Mouse (Mus musculus) lung, adult 2 months (tissue): Measurements from ENCODE around the gene Bod1. TPM values are rescaled to one million over a fixed set of nuclear protein-coding genes. Genes with fewer than 3 reads are reported as not detected.

Source experiments
- DNase-seq: peaks from one replicate; pipeline ENCODE4 v3.0.0; 2022
- H3K4me1 ChIP-seq: fragments of 200-500 bp; 2 replicates; pipeline ENCODE4 v1.6.1; 2011; ENCODE audit warnings: low read length; ENCODE audit not compliant: control insufficient read depth, insufficient read depth
- H3K4me3 ChIP-seq: fragments of 200-500 bp; replicated peaks from 2 replicates; pipeline ENCODE3; 2011; ENCODE audit warnings: low read depth, mild to moderate bottlenecking, control low read depth, low read length; ENCODE audit errors: extremely low read depth
- CTCF ChIP-seq: fragments of 200-500 bp; IDR thresholded peaks from 2 replicates; pipeline ENCODE4 v1.5.1; 2011; ENCODE audit warnings: mild to moderate bottlenecking, low read length, control low read depth; ENCODE audit not compliant: insufficient read depth
- POLR2A ChIP-seq: fragments of 200-500 bp; IDR thresholded peaks from 2 replicates; pipeline ENCODE4 v1.6.1; 2011; ENCODE audit warnings: low read depth, mild to moderate bottlenecking, control low read depth, low read length, borderline replicate concordance; ENCODE audit errors: extremely low read depth
- WGBS: fragments of 180-500 bp; shearing (Covaris S2); methylation state at CpG from one replicate; pipeline ENCODE4 v1.1.7; 2018; 5-methylcytosine and 5-hydroxymethylcytosine counted together
- polyA plus RNA-seq: library from polyadenylated mRNA; depleted of rRNA; stranded (reverse); fragments of >200 nt; gene quantifications from 2 replicates; pipeline ENCODE4 v1.2.3, GENCODE M21; 2012

The Bod1 gene
- polyA plus RNA-seq, 1 experiment = 57.4 TPM

DNA sequence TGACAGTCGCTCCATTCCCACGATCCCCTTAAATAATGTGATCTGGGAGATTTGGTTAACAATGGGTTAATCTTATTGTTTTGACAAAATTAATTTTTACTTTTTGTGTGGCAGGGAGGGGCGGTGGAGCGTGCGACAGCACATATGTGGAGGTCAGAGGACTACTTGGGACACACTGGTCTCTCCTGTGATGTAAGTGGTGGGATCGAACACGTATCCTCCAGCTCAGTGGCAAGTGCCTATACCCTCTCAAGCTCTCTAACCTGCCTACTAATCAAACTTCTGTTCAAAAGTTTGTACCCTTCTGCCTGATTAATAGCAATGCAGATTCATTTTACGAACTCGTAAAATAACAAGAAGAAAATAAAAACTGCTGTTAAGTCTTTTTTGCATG, 482 bp upstream of the Bod1 start:
- no peak for TF ChIP-seq CTCF
- no peak for TF ChIP-seq POLR2A
- WGBS = 10% methylated on average over 9 of the region's 9 CpGs
- Histone ChIP-seq H3K4me1 (peaks cover 4% of the 10 kb centered on the region), H3K4me3 (peak overlapping the region; percentile 66)
- DNase-seq = no peak

DNA sequence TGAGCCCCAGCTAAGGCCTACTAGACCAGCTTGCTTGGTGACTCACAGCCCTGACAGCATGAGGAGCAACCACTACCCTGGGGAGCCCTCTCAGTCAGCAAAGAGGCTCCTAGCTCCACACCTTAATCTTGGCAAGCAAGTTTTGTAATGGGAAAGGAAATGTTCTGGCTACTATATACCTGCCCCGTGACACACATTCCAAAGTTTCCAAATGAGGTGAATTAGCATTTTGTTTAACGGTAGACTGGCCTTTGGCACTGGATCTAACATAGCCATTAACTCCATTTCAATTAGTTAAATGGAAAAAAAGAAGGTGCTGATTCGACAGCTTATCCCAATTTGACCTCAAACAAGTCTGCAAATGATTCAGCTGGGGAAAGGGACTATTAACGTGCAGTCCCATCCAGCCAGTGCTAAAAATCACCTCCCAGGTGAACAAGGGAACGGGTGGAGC, 1.2 kb downstream of the Bod1 start:
- no peak for TF ChIP-seq POLR2A
- no peak for TF ChIP-seq CTCF
- Histone ChIP-seq H3K4me1 (peaks cover 4% of the 10 kb centered on the region), H3K4me3 (no peak overlapping the region)
- 59% methylated on average over 5 of the region's 5 CpGs for WGBS
- no peak for DNase-seq

DNA sequence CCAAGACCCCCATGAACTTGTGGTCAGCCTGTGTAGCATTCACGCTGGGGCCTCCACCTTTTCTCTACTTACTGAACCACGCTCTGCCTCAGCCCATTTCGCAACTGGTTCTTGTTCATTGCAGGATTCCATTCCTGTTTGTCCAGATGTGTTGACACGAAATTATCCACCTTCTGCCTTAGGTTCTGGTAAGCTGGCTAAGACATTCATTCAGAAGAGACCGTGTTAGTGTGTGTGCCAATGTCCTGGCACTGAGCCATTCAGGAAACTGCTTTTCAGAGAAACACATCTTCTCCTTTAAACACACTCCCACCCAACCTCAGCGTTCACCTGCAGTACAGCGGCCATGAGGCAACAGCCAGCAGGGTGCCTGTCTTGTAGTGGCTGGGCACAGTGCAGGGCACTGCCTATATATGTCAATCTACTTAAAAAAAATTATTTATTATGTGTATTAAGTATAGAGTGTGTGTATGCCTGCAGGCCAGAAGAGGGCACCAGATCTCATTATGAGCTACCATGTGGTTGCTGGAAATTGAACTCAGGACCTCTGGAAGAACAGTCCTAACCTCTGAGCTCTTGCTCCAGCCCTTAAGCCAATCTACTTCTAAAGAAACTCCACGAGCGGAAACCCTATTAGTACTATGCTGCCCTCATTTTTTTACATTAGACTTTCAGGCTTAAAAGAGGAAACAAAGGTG, 2.4 kb downstream of the Bod1 start:
- 82% methylated on average over 9 of the region's 9 CpGs for WGBS
- DNase-seq = no peak
- H3K4me1 ChIP-seq = peaks cover 4% of the 10 kb centered on the region
- no peak overlapping the region for H3K4me3 ChIP-seq
- TF ChIP-seq CTCF (no peak), POLR2A (no peak)

DNA sequence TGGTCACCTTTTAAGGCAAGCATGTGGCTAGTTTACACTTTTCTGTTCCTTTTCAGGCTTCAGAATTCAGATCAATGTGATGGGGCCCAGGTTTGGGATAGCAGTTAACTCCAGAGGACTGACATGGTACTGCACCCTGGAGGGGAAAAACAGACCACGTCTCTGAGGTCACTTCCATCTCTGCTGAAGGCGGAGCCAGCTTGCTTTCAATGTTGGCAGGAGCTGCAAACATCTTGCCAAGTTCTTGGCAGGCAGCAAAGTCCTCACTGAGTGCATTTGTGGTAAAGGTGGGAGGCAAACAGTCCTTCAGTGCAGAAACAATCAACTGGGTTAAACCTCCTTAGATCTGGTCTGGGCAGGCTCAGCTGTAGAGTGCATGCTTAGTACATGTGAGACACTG, 7.5 kb downstream of the Bod1 start:
- no peak for TF ChIP-seq POLR2A
- TF ChIP-seq CTCF = no peak
- 63% methylated on average over 2 of the region's 2 CpGs for WGBS
- H3K4me1 ChIP-seq = no peaks in the 10 kb centered on the region
- no peak overlapping the region for H3K4me3 ChIP-seq
- no peak for DNase-seq

DNA sequence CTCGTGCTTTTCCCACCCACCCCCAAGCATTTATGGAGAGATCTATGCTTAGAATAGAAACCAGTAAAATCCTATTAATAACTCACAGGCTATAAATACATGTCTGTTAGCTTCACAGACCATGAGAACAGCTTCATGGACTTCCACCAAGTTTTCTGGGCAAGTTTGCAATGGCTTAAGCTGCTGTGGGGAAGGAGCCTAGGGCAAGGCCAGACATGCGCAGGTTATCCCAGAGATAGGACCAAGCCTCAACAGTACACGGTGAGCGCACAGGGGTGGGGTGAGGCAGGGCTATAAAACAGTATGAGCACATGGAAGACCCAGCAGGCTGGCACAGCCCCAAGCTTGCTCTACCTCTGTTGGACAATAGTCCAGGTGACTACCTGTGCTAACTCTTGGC, 8.2 kb downstream of the Bod1 start:
- no peak for DNase-seq
- no peaks in the 10 kb centered on the region for H3K4me1 ChIP-seq
- WGBS = 86% methylated on average over 4 of the region's 4 CpGs

DNA sequence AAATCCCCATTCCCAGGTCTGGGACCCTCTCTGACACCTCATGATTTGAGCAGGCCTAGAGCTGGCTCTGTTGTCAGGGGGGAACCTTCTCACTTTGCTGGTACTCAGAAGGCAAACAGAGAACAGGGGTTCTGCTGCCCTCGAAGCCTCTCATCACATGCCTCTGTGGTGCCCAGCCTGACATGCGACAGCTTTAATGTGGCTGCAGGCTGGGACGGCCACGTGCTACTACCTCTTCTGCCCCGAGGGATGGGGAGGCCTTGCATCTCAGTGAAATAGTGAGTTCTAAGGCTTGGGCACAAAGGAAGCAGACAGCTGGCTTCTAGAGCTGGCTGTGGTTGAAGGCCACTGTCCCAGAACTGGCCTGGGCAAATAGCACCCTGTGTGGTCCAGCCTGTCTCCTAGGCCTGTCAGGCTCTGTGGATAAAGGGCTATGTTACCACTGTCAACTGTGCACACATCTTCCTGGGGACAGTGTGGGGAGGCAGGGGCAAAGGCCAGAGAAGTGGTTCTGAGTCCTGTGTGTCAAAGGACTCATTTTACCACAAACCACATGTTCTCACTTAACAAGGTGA, 8.7 kb downstream of the Bod1 start:
- no peak for TF ChIP-seq POLR2A
- TF ChIP-seq CTCF = no peak
- Histone ChIP-seq H3K4me1 (no peaks in the 10 kb centered on the region), H3K4me3 (no peak overlapping the region)
- DNase-seq = no peak
- WGBS = 75% methylated on average over 5 of the region's 5 CpGs

More for the DNA sequence above, 8.2 kb downstream of the Bod1 start:
- H3K4me3 ChIP-seq = no peak overlapping the region
- TF ChIP-seq CTCF (no peak), POLR2A (no peak)

DNA sequence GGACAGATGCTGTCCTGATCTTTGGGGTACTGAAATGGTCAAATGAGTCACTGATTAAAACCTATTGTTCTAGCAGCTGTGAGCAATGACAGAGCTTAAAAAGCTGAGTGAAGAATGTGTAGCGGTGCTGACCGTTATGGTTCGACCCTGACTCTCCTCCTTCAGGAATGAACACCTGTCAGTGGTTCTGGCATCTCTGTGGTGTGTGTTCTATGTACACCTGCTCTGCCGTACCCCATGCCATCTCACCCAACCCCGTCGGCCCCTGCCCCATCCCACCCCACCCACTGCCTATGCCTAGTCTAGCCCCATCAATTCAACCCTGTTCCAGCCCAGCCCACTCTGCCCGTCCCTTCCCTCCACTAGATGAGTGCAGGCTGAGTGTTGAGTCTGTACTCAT, 9.5 kb downstream of the Bod1 start:
- no peak for DNase-seq
- TF ChIP-seq POLR2A (no peak), CTCF (no peak)
- H3K4me3 ChIP-seq = no peak overlapping the region
- H3K4me1 ChIP-seq = no peaks in the 10 kb centered on the region
- WGBS = 91% methylated on average over 7 of the region's 7 CpGs

DNA sequence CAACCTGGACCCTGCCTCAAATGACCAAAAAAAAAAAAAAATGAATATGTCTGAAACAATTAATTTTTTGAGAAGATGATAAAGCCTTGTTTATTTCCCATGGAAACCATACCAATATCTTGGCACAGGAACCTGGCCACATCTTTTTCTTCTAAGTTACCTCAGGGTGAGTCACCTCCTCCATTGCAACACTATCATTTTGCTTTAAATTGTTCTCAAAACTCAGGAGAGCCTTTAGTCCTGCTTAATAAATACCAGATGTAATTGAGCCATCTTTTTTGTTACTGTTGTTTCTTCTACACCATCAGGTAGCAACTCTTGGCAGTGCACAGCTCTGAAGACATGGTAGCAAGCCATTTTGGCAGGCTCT, 13.9 kb downstream of the Bod1 start:
- DNase-seq = no peak
- H3K4me1 ChIP-seq = no peaks in the 10 kb centered on the region
- no peak overlapping the region for H3K4me3 ChIP-seq
- TF ChIP-seq CTCF (no peak), POLR2A (no peak)

DNA sequence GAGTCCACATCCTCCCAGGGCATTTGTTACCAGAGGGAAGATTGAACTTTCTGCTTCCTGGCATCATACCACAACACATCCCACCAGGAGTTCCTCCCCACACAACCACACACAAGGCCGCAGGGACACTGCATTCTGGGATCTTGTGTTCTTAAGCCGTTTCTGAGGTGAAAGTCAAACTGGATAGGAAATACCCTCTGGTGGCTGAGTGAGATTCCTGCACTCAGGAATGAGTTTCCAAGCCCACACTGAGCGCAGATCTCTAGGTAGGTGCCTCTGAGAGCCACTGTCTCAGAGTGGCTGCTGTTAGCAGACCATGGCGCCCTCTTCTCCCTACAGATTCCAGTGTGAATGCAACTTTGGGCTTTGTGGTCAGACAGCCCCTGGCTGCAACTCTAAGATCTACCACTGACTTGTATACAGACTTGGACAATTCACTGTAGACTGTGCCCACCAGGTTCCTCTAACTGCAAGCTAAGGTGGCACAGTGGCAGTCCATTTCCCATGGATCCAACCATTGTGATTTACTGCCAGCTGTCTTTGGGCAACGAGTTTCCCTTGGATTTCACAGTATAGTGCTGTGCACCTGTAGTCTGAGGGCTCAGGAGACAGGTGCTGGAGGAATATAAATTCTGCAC, 14.4 kb downstream of the Bod1 start:
- Histone ChIP-seq H3K4me3 (no peak overlapping the region), H3K4me1 (no peaks in the 10 kb centered on the region)
- 74% methylated on average over 5 of the region's 5 CpGs for WGBS
- TF ChIP-seq CTCF (no peak), POLR2A (no peak)
- no peak for DNase-seq

DNA sequence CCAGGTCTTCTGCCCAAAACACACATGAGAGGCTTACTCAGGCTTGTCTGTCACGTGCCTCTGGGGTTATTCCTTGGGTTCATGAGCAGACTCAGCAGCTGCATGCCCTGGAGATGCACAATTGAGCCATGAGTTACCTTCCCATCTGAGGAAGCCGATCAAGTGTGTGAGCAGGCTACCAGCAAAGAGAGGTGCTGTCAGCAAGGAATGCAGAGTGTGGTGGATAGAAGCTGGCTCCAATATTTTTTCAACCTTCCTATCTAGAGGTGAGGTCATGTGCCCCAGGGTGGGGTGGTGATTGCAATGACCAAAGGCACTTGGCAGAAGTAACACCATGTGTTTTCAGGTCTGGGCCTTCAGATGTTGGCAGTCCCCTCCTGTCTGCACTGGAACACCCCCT, 22.2 kb downstream of the Bod1 start:
- DNase-seq = no peak
- 59% methylated on average over 2 of the region's 2 CpGs for WGBS
- TF ChIP-seq POLR2A (no peak), CTCF (no peak)
- Histone ChIP-seq H3K4me1 (no peaks in the 10 kb centered on the region), H3K4me3 (no peak overlapping the region)
